Mouse (Mus musculus): ENCODE measurements around the gene Cybc1. TPM values are rescaled to one million over a fixed set of nuclear protein-coding genes. Genes with fewer than 3 reads are reported as not detected.

Cybc1 gene
- polyA plus RNA-seq, 1 experiment from 2014 or later = 24.3 TPM

GRCm38 (mm10) chr11:121250196-121250595 lies 21.1 kb upstream of the Cybc1 start:
- no peaks in the 10 kb centered on the region for H3K9me3 ChIP-seq (replicated peaks; ENCODE audit: low read length)
- DNase-seq (ENCODE audit: low spot score) (no peak), ATAC-seq (replicated peaks; ENCODE audit: low FRiP score, low read depth) (no peak)
- no peaks in the 10 kb centered on the region for H3K27me3 ChIP-seq (ENCODE audit: insufficient read depth, low read length)
- WGBS = 90% methylated on average over 8 of the region's 8 CpGs
- H3K27ac ChIP-seq = no peak overlapping the region
- no peaks in the 10 kb centered on the region for H3K4me1 ChIP-seq (replicated peaks; ENCODE audit: insufficient read depth, low read length)
- no peak for TF ChIP-seq CTCF (IDR thresholded peaks at IDR 0.05; ENCODE audit: low read depth)
- H3K4me3 ChIP-seq (replicated peaks; ENCODE audit: low read depth, low read length) = no peak overlapping the region
- no peak overlapping the region for H3K9ac ChIP-seq (ENCODE audit: low read depth, low read length)
- H3K36me3 ChIP-seq (ENCODE audit: insufficient read depth, low read length) = peaks cover 89% of the 10 kb centered on the region
- no peak overlapping the region for H3K4me2 ChIP-seq (ENCODE audit: low read length)

GRCm38 (mm10) chr11:121239669-121240068 lies 10.5 kb upstream of the Cybc1 start:
- peaks cover 24% of the 10 kb centered on the region for H3K36me3 ChIP-seq (ENCODE audit: insufficient read depth, low read length)
- 92% methylated on average over 2 of the region's 2 CpGs for WGBS
- H3K4me3 ChIP-seq (replicated peaks; ENCODE audit: low read depth, low read length) = no peak overlapping the region
- peaks cover 10% of the 10 kb centered on the region; the same call in 1 of the 2 replicates for H3K4me1 ChIP-seq (replicated peaks; ENCODE audit: insufficient read depth, low read length)
- H3K4me2 ChIP-seq (ENCODE audit: low read length) = no peak overlapping the region
- no peak overlapping the region for H3K9ac ChIP-seq (ENCODE audit: low read depth, low read length)
- H3K9me3 ChIP-seq (replicated peaks; ENCODE audit: low read length) = no peaks in the 10 kb centered on the region
- DNase-seq (ENCODE audit: low spot score) = no peak
- no peak for TF ChIP-seq CTCF (IDR thresholded peaks at IDR 0.05; ENCODE audit: low read depth)
- ATAC-seq (replicated peaks; ENCODE audit: low FRiP score, low read depth) = no peak
- no peak overlapping the region for H3K27ac ChIP-seq
- no peaks in the 10 kb centered on the region for H3K27me3 ChIP-seq (ENCODE audit: insufficient read depth, low read length)

GRCm38 (mm10) chr11:121237345-121238128 lies 8.4 kb upstream of the Cybc1 start:
- Histone ChIP-seq H3K4me1 (replicated peaks; ENCODE audit: insufficient read depth, low read length) (peaks cover 10% of the 10 kb centered on the region; the same call in 1 of the 2 replicates), H3K27ac (peak overlapping the region; percentile 99), H3K9ac (ENCODE audit: low read depth, low read length) (peak overlapping the region; percentile 68), H3K4me3 (replicated peaks; ENCODE audit: low read depth, low read length) (peak overlapping the region; percentile 63), H3K9me3 (replicated peaks; ENCODE audit: low read length) (no peaks in the 10 kb centered on the region), H3K36me3 (ENCODE audit: insufficient read depth, low read length) (peaks cover 7% of the 10 kb centered on the region; the same call in 1 of the 2 replicates), H3K4me2 (ENCODE audit: low read length) (peak overlapping the region; percentile 51), H3K27me3 (ENCODE audit: insufficient read depth, low read length) (no peaks in the 10 kb centered on the region)
- 3% methylated on average over 28 of the region's 28 CpGs for WGBS
- TF ChIP-seq CTCF (IDR thresholded peaks at IDR 0.05; ENCODE audit: low read depth) = peak; percentile 48
- ATAC-seq (replicated peaks; ENCODE audit: low FRiP score, low read depth) (no peak; the same call in 1 of the 2 replicates), DNase-seq (ENCODE audit: low spot score) (peak; percentile 58)

GRCm38 (mm10) chr11:121236564-121237344 lies 7.6 kb upstream of the Cybc1 start, which contains the start of gene Narf:
Gene Narf (plus strand): TSS chr11:121237253.
- H3K4me2 ChIP-seq (ENCODE audit: low read length) = peak within 1 kb of the TSS; percentile 56
- ATAC-seq (replicated peaks; ENCODE audit: low FRiP score, low read depth) = peak; percentile 99
- no peaks in the 10 kb centered on the region for H3K36me3 ChIP-seq (ENCODE audit: insufficient read depth, low read length)
- WGBS = under 1% methylated on average over 50 of the region's 50 CpGs
- peak within 1 kb of the TSS; percentile 68 for H3K9ac ChIP-seq (ENCODE audit: low read depth, low read length)
- peak within 1 kb of the TSS; percentile 99 for H3K27ac ChIP-seq
- peak; percentile 77 for TF ChIP-seq CTCF (IDR thresholded peaks at IDR 0.05; ENCODE audit: low read depth)
- H3K4me3 ChIP-seq (replicated peaks; ENCODE audit: low read depth, low read length) = peak within 1 kb of the TSS; percentile 63
- no peaks in the 10 kb centered on the region for H3K9me3 ChIP-seq (replicated peaks; ENCODE audit: low read length)
- DNase-seq (ENCODE audit: low spot score) = peak; percentile 100
- H3K4me1 ChIP-seq (replicated peaks; ENCODE audit: insufficient read depth, low read length) = peaks cover 10% of the 10 kb centered on the region; the same call in 1 of the 2 replicates
- no peaks in the 10 kb centered on the region for H3K27me3 ChIP-seq (ENCODE audit: insufficient read depth, low read length)

- no peaks in the 10 kb centered on the region for H3K27me3 ChIP-seq (ENCODE audit: insufficient read depth, low read length)
- H3K9ac ChIP-seq (ENCODE audit: low read depth, low read length) = no peak overlapping the region
- peak overlapping the region; percentile 99 for H3K27ac ChIP-seq
- ATAC-seq (replicated peaks; ENCODE audit: low FRiP score, low read depth) = no peak
- H3K9me3 ChIP-seq (replicated peaks; ENCODE audit: low read length) = no peaks in the 10 kb centered on the region
- DNase-seq (ENCODE audit: low spot score) = peak; percentile 53
- H3K36me3 ChIP-seq (ENCODE audit: insufficient read depth, low read length) = no peaks in the 10 kb centered on the region
- peaks cover 10% of the 10 kb centered on the region; the same call in 1 of the 2 replicates for H3K4me1 ChIP-seq (replicated peaks; ENCODE audit: insufficient read depth, low read length)
- no peak overlapping the region for H3K4me2 ChIP-seq (ENCODE audit: low read length)
- WGBS = 32% methylated on average over 9 of the region's 9 CpGs
- no peak overlapping the region for H3K4me3 ChIP-seq (replicated peaks; ENCODE audit: low read depth, low read length)
- peak; percentile 61 for TF ChIP-seq CTCF (IDR thresholded peaks at IDR 0.05; ENCODE audit: low read depth)
Observed at GRCm38 (mm10) chr11:121235475-121236238, 6.5 kb upstream of the Cybc1 start.
